Mouse (Mus musculus): ENCODE measurements at regions not wholly inside any gene's neighbourhood (a gene's known extent, or its start where the extent isn't known, plus 50 kb on each side); places are given as distances from the start of the nearest gene placed in this dataset.

GRCm38 (mm10) chr1:55905232-55905631, 499.5 kb downstream of the Plcl1 start:
- Histone ChIP-seq H3K27ac (ENCODE audit: insufficient read depth, low read length) (no peak overlapping the region), H3K4me1 (ENCODE audit: control insufficient read depth, insufficient read depth, low read length) (no peaks in the 10 kb centered on the region), H3K4me3 (ENCODE audit: insufficient read depth, low read length) (no peak overlapping the region)
- TF ChIP-seq POLR2A (IDR thresholded peaks at IDR 0.05; ENCODE audit: low read depth, low read length) (no peak), CTCF (IDR thresholded peaks at IDR 0.05; ENCODE audit: borderline replicate concordance, insufficient read depth, low read length) (no peak)

- H3K4me1 ChIP-seq (ENCODE audit: control insufficient read depth, insufficient read depth, low read length) = no peaks in the 10 kb centered on the region
- no peak overlapping the region for H3K4me3 ChIP-seq (ENCODE audit: insufficient read depth, low read length)
- TF ChIP-seq POLR2A (IDR thresholded peaks at IDR 0.05; ENCODE audit: low read depth, low read length) = no peak
- TF ChIP-seq CTCF (IDR thresholded peaks at IDR 0.05; ENCODE audit: borderline replicate concordance, insufficient read depth, low read length) = no peak
- no peak overlapping the region for H3K27ac ChIP-seq (ENCODE audit: insufficient read depth, low read length)
These were observed 504.3 kb downstream of the Plcl1 start for GRCm38 (mm10) chr1:55910024-55910423.

GRCm38 (mm10) chr1:55914284-55914683, 508.6 kb downstream of the Plcl1 start:
- Histone ChIP-seq H3K27ac (ENCODE audit: insufficient read depth, low read length) (no peak overlapping the region), H3K4me1 (ENCODE audit: control insufficient read depth, insufficient read depth, low read length) (no peaks in the 10 kb centered on the region), H3K4me3 (ENCODE audit: insufficient read depth, low read length) (no peak overlapping the region)
- TF ChIP-seq CTCF (IDR thresholded peaks at IDR 0.05; ENCODE audit: borderline replicate concordance, insufficient read depth, low read length) (no peak), POLR2A (IDR thresholded peaks at IDR 0.05; ENCODE audit: low read depth, low read length) (no peak)

GRCm38 (mm10) chr1:55915940-55916339, 510.2 kb downstream of the Plcl1 start:
- H3K4me1 ChIP-seq (ENCODE audit: control insufficient read depth, insufficient read depth, low read length) = no peaks in the 10 kb centered on the region
- no peak overlapping the region for H3K4me3 ChIP-seq (ENCODE audit: insufficient read depth, low read length)
- no peak overlapping the region for H3K27ac ChIP-seq (ENCODE audit: insufficient read depth, low read length)
- no peak for TF ChIP-seq POLR2A (IDR thresholded peaks at IDR 0.05; ENCODE audit: low read depth, low read length)

GRCm38 (mm10) chr1:55919516-55919915, 513.8 kb downstream of the Plcl1 start:
- H3K27ac ChIP-seq (ENCODE audit: insufficient read depth, low read length) = no peak overlapping the region
- no peaks in the 10 kb centered on the region for H3K4me1 ChIP-seq (ENCODE audit: control insufficient read depth, insufficient read depth, low read length)
- no peak overlapping the region for H3K4me3 ChIP-seq (ENCODE audit: insufficient read depth, low read length)
- TF ChIP-seq CTCF (IDR thresholded peaks at IDR 0.05; ENCODE audit: borderline replicate concordance, insufficient read depth, low read length) = no peak
- TF ChIP-seq POLR2A (IDR thresholded peaks at IDR 0.05; ENCODE audit: low read depth, low read length) = no peak

- Histone ChIP-seq H3K4me1 (ENCODE audit: control insufficient read depth, insufficient read depth, low read length) (no peaks in the 10 kb centered on the region), H3K27ac (ENCODE audit: insufficient read depth, low read length) (no peak overlapping the region), H3K4me3 (ENCODE audit: insufficient read depth, low read length) (no peak overlapping the region)
- no peak for TF ChIP-seq CTCF (IDR thresholded peaks at IDR 0.05; ENCODE audit: borderline replicate concordance, insufficient read depth, low read length)
- TF ChIP-seq POLR2A (IDR thresholded peaks at IDR 0.05; ENCODE audit: low read depth, low read length) = no peak
These were observed 541.2 kb downstream of the Plcl1 start for GRCm38 (mm10) chr1:55946786-55947549.

- H3K4me3 ChIP-seq (ENCODE audit: insufficient read depth, low read length) = no peak overlapping the region
- no peak for TF ChIP-seq POLR2A (IDR thresholded peaks at IDR 0.05; ENCODE audit: low read depth, low read length)
- no peak for TF ChIP-seq CTCF (IDR thresholded peaks at IDR 0.05; ENCODE audit: borderline replicate concordance, insufficient read depth, low read length)
- no peak overlapping the region for H3K27ac ChIP-seq (ENCODE audit: insufficient read depth, low read length)
- no peaks in the 10 kb centered on the region for H3K4me1 ChIP-seq (ENCODE audit: control insufficient read depth, insufficient read depth, low read length)
These were observed 542.0 kb downstream of the Plcl1 start for GRCm38 (mm10) chr1:55947618-55948283.

GRCm38 (mm10) chr1:55949606-55950005, 543.9 kb downstream of the Plcl1 start:
- H3K27ac ChIP-seq (ENCODE audit: insufficient read depth, low read length) = no peak overlapping the region
- TF ChIP-seq CTCF (IDR thresholded peaks at IDR 0.05; ENCODE audit: borderline replicate concordance, insufficient read depth, low read length) (no peak), POLR2A (IDR thresholded peaks at IDR 0.05; ENCODE audit: low read depth, low read length) (no peak)
- H3K4me3 ChIP-seq (ENCODE audit: insufficient read depth, low read length) = no peak overlapping the region
- H3K4me1 ChIP-seq (ENCODE audit: control insufficient read depth, insufficient read depth, low read length) = no peaks in the 10 kb centered on the region

- Histone ChIP-seq H3K27ac (ENCODE audit: insufficient read depth, low read length) (no peak overlapping the region), H3K4me3 (ENCODE audit: insufficient read depth, low read length) (no peak overlapping the region), H3K4me1 (ENCODE audit: control insufficient read depth, insufficient read depth, low read length) (no peaks in the 10 kb centered on the region)
- TF ChIP-seq CTCF (IDR thresholded peaks at IDR 0.05; ENCODE audit: borderline replicate concordance, insufficient read depth, low read length) (no peak), POLR2A (IDR thresholded peaks at IDR 0.05; ENCODE audit: low read depth, low read length) (no peak)
These were observed 552.2 kb downstream of the Plcl1 start for GRCm38 (mm10) chr1:55957804-55958445.

- no peak overlapping the region for H3K27ac ChIP-seq (ENCODE audit: insufficient read depth, low read length)
- no peak overlapping the region for H3K4me3 ChIP-seq (ENCODE audit: insufficient read depth, low read length)
- no peaks in the 10 kb centered on the region for H3K4me1 ChIP-seq (ENCODE audit: control insufficient read depth, insufficient read depth, low read length)
- no peak for TF ChIP-seq POLR2A (IDR thresholded peaks at IDR 0.05; ENCODE audit: low read depth, low read length)
- TF ChIP-seq CTCF (IDR thresholded peaks at IDR 0.05; ENCODE audit: borderline replicate concordance, insufficient read depth, low read length) = 0 out of 2 replicates have a peak, but pooled peaks have one; percentile 4
These were observed 554.6 kb downstream of the Plcl1 start for GRCm38 (mm10) chr1:55960291-55960690.

All from embryonic fibroblast, embryonic 13.5 days (primary cell).